Comparison of ENCODE assay signal across 11 mouse cellular contexts in the genomic region with DNA sequence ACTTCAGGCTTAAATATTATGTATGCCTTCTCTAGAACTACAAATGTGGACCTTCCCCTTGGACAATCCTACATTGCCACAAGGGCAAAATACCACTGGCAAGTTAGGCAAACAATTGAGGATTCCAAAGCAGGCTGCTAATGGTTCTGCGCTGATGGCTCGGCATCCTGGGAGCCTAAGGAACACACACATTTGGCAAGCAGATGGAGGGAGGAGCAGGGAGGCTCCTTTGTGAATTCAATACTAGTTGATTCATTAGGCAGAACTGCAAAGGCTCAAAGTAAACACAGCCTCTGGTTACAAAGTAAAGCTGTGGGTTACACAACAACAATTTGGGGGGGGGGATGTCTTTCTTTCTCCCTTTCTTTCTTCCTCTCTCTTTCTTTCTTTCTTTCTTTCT.
DNase-seq lines count a peak whose midpoint lies in the region; ATAC-seq and TF ChIP-seq lines count a peak whose summit lies in the region.
"Had no signal": no experiment of that assay in that cellular context is flagged by ENCODE, and none has a peak within 500 bp of the region (broad histone marks: within the 10 kb centered on the region; RNA-seq: fewer than 3 reads in every experiment).

No protein-coding gene starts in this region.

- H3K27ac ChIP-seq in forebrain, embryonic 14.5 days (ENCODE audit: low read depth, low read length) = no peak overlapping the region
- H3K27ac ChIP-seq in forebrain, embryonic 12.5 days = no peak overlapping the region
- 0 out of 2 replicates have a peak overlapping the region, but pooled peaks have one; percentile 1 for H3K27ac ChIP-seq in embryonic facial prominence, embryonic 10.5 days (replicated peaks)
- H3K27ac ChIP-seq in lung, postnatal 0 days (ENCODE audit: low read length) = no peak overlapping the region
- H3K27ac ChIP-seq: heart, embryonic 10.5 days; intestine, embryonic 15.5 days; midbrain, embryonic 15.5 days had no signal

- no peak overlapping the region for H3K4me2 ChIP-seq in forebrain, embryonic 14.5 days (ENCODE audit: low read length)
- H3K4me2 ChIP-seq in forebrain, embryonic 12.5 days = no peak overlapping the region
- no peak overlapping the region for H3K4me2 ChIP-seq in lung, postnatal 0 days (replicated peaks; ENCODE audit: low read depth, low read length)
- H3K4me2 ChIP-seq: intestine, embryonic 15.5 days; midbrain, embryonic 15.5 days had no signal

- no peaks in the 10 kb centered on the region for H3K4me1 ChIP-seq in forebrain, embryonic 14.5 days (ENCODE audit: control insufficient read depth, insufficient read depth, low read length)
- no peaks in the 10 kb centered on the region for H3K4me1 ChIP-seq in forebrain, embryonic 12.5 days
- H3K4me1 ChIP-seq in embryonic facial prominence, embryonic 10.5 days = peaks cover 15% of the 10 kb centered on the region; the same call in 1 of the 2 replicates
- H3K4me1 ChIP-seq in lung, postnatal 0 days (ENCODE audit: insufficient read depth, low read depth, low read length) = no peaks in the 10 kb centered on the region
- H3K4me1 ChIP-seq: heart, embryonic 10.5 days; intestine, embryonic 15.5 days; midbrain, embryonic 15.5 days had no signal

- WGBS in forebrain, embryonic 14.5 days = 26% methylated on average over 2 of the region's 2 CpGs
- WGBS in forebrain, embryonic 12.5 days = 55% methylated on average over 2 of the region's 2 CpGs
- WGBS in embryonic facial prominence, embryonic 10.5 days = 21% methylated on average over 2 of the region's 2 CpGs
- 39% methylated on average over 2 of the region's 2 CpGs for WGBS in lung, postnatal 0 days

- H3K4me3 ChIP-seq in forebrain, embryonic 14.5 days (ENCODE audit: low read depth, low read length) = no peak overlapping the region
- H3K4me3 ChIP-seq in forebrain, embryonic 12.5 days (replicated peaks) = no peak overlapping the region
- no peak overlapping the region for H3K4me3 ChIP-seq in embryonic facial prominence, embryonic 10.5 days
- H3K4me3 ChIP-seq in lung, postnatal 0 days (ENCODE audit: low read depth, low read length) = no peak overlapping the region
- H3K4me3 ChIP-seq: heart, embryonic 10.5 days; intestine, embryonic 15.5 days; midbrain, embryonic 15.5 days had no signal

- no peak for TF ChIP-seq CTCF in lung, postnatal 0 days (IDR thresholded peaks at IDR 0.05)

- no peaks in the 10 kb centered on the region for H3K9me3 ChIP-seq in forebrain, embryonic 14.5 days (replicated peaks; ENCODE audit: control insufficient read depth, low read length)
- no peaks in the 10 kb centered on the region for H3K9me3 ChIP-seq in forebrain, embryonic 12.5 days
- no peaks in the 10 kb centered on the region for H3K9me3 ChIP-seq in embryonic facial prominence, embryonic 10.5 days
- H3K9me3 ChIP-seq in lung, postnatal 0 days (ENCODE audit: low read length) = no peaks in the 10 kb centered on the region
- H3K9me3 ChIP-seq: heart, embryonic 10.5 days; intestine, embryonic 15.5 days; midbrain, embryonic 15.5 days had no signal

- no peaks in the 10 kb centered on the region for H3K27me3 ChIP-seq in forebrain, embryonic 14.5 days (replicated peaks; ENCODE audit: control insufficient read depth, insufficient read depth, low read length)
- no peaks in the 10 kb centered on the region for H3K27me3 ChIP-seq in forebrain, embryonic 12.5 days
- H3K27me3 ChIP-seq in embryonic facial prominence, embryonic 10.5 days (replicated peaks; ENCODE audit: low read depth, poor library complexity, severe bottlenecking) = no peaks in the 10 kb centered on the region
- H3K27me3 ChIP-seq in lung, postnatal 0 days (replicated peaks; ENCODE audit: insufficient read depth, low read length) = no peaks in the 10 kb centered on the region
- H3K27me3 ChIP-seq: intestine, embryonic 15.5 days; midbrain, embryonic 15.5 days had no signal

- ATAC-seq in forebrain, embryonic 14.5 days = peak; percentile 72; the same call in 1 of the 2 replicates
- ATAC-seq in forebrain, embryonic 12.5 days (ENCODE audit: low FRiP score) = no peak
- ATAC-seq in lung, postnatal 0 days = no peak
- ATAC-seq: intestine, embryonic 15.5 days; midbrain, embryonic 15.5 days had no signal

- H3K9ac ChIP-seq in forebrain, embryonic 14.5 days (ENCODE audit: low read length) = no peak overlapping the region
- H3K9ac ChIP-seq in forebrain, embryonic 12.5 days = no peak overlapping the region
- no peak overlapping the region for H3K9ac ChIP-seq in lung, postnatal 0 days (replicated peaks; ENCODE audit: low read depth)
- H3K9ac ChIP-seq: intestine, embryonic 15.5 days; midbrain, embryonic 15.5 days had no signal

- peak; percentile 65 for DNase-seq in forebrain, embryonic 14.5 days (ENCODE audit: low spot score)
- peak; percentile 4 for DNase-seq in layer of hippocampus, adult 9-11 months
- DNase-seq in layer of hippocampus, postnatal 36 days = no peak
- peak; percentile 22 for DNase-seq in embryonic facial prominence, embryonic 10.5 days (ENCODE audit: low spot score)
- peak; percentile 25 for DNase-seq in lung, postnatal 0 days (ENCODE audit: low spot score)
- DNase-seq in frontal cortex, postnatal 14 days (ENCODE audit: low spot score in 2 of 2) = no peak
- DNase-seq in cerebellum, adult 8-10 months = no peak

- no peaks in the 10 kb centered on the region for H3K36me3 ChIP-seq in forebrain, embryonic 14.5 days (ENCODE audit: control insufficient read depth, insufficient read depth, low read length)
- H3K36me3 ChIP-seq in forebrain, embryonic 12.5 days (replicated peaks) = no peaks in the 10 kb centered on the region
- H3K36me3 ChIP-seq in embryonic facial prominence, embryonic 10.5 days (replicated peaks) = peaks cover 21% of the 10 kb centered on the region; the same call in 1 of the 2 replicates
- peaks cover 7% of the 10 kb centered on the region; the same call in 1 of the 2 replicates for H3K36me3 ChIP-seq in lung, postnatal 0 days (ENCODE audit: insufficient read depth, low read length)
- H3K36me3 ChIP-seq: intestine, embryonic 15.5 days; midbrain, embryonic 15.5 days had no signal

- no peak for TF ChIP-seq EP300 in lung, postnatal 0 days (IDR thresholded peaks at IDR 0.05)

Comparison
In these comparisons a context has a peak if more than half of its experiments do, and no peak if none do; other contexts are left out.
1. DNase-seq: peak in forebrain, embryonic 14.5 days (single experiment), layer of hippocampus, adult 9-11 months (single experiment), embryonic facial prominence, embryonic 10.5 days (single experiment) and lung, postnatal 0 days (single experiment); none in layer of hippocampus, postnatal 36 days (0 of 2), frontal cortex, postnatal 14 days (0 of 2) and cerebellum, adult 8-10 months (single experiment).